Mouse (Mus musculus) brain, embryonic 14.5 days (tissue): ENCODE measurements around the gene Chrnd. TPM values are rescaled to one million over a fixed set of nuclear protein-coding genes. Genes with fewer than 3 reads are reported as not detected.

Source experiments
- DNase-seq: peaks from one replicate; pipeline ENCODE4 v3.0.0-alpha.2; 2011; ENCODE audit warnings: low read depth
- CTCF ChIP-seq: fragments of 200-500 bp; IDR thresholded peaks from 2 replicates; pipeline ENCODE4 v1.5.1; 2012; ENCODE audit warnings: inconsistent platforms, mild to moderate bottlenecking, moderate library complexity, borderline replicate concordance; ENCODE audit not compliant: insufficient read depth, insufficient read length; ENCODE audit errors: extremely low read depth
- POLR2A ChIP-seq: fragments of 200-500 bp; IDR thresholded peaks from 2 replicates; pipeline ENCODE4 v1.6.1; 2012; ENCODE audit warnings: mild to moderate bottlenecking, inconsistent platforms, borderline replicate concordance; ENCODE audit not compliant: poor library complexity, insufficient read depth, insufficient read length, severe bottlenecking; ENCODE audit errors: extremely low read depth
- polyA plus RNA-seq: library from polyadenylated mRNA; depleted of rRNA; stranded (reverse); fragments of >200 nt; gene quantifications from 2 replicates; pipeline ENCODE4 v1.2.3, GENCODE M21; 2012

Gene Chrnd
- polyA plus RNA-seq, 1 experiment, result 0.07 TPM

GRCm38 (mm10) chr1:87186261-87187036 is 4.0 kb upstream of the Chrnd start:
- TF ChIP-seq CTCF (no peak), POLR2A (no peak)

GRCm38 (mm10) chr1:87187037-87187355 is 3.4 kb upstream of the Chrnd start:
- TF ChIP-seq CTCF, result peak; percentile 95
- no peak for TF ChIP-seq POLR2A
- DNase-seq, result peak; percentile 87

More at GRCm38 (mm10) chr1:87186261-87187036, 4.0 kb upstream of the Chrnd start:
- DNase-seq, result peak; percentile 35

GRCm38 (mm10) chr1:87197296-87197695 is 6.9 kb downstream of the Chrnd start:
- TF ChIP-seq CTCF (no peak), POLR2A (no peak)
- DNase-seq, result no peak

- TF ChIP-seq CTCF (no peak), POLR2A (no peak)
- no peak for DNase-seq
Observed at GRCm38 (mm10) chr1:87198119-87199065, 8.0 kb downstream of the Chrnd start.

GRCm38 (mm10) chr1:87200811-87201210 is 10.4 kb downstream of the Chrnd start:
- TF ChIP-seq POLR2A (no peak), CTCF (no peak)
- DNase-seq, result no peak

- DNase-seq, result no peak
- TF ChIP-seq POLR2A, result no peak
- TF ChIP-seq CTCF, result no peak
Observed at GRCm38 (mm10) chr1:87201848-87202247, 11.4 kb downstream of the Chrnd start.

GRCm38 (mm10) chr1:87203779-87204178 is 13.4 kb downstream of the Chrnd start:
- no peak for DNase-seq
- TF ChIP-seq CTCF (no peak), POLR2A (no peak)

- no peak for DNase-seq
- no peak for TF ChIP-seq CTCF
- TF ChIP-seq POLR2A, result no peak
Observed at GRCm38 (mm10) chr1:87204465-87204864, 14.1 kb downstream of the Chrnd start, which contains the start of gene Chrng. Gene Chrng, plus strand, starts transcription at chr1:87204657.

GRCm38 (mm10) chr1:87205038-87205437 is 14.6 kb downstream of the Chrnd start:
- TF ChIP-seq CTCF (no peak), POLR2A (no peak)
- no peak for DNase-seq

- no peak for TF ChIP-seq POLR2A
- no peak for TF ChIP-seq CTCF
Observed at GRCm38 (mm10) chr1:87205502-87205901, 15.1 kb downstream of the Chrnd start.

GRCm38 (mm10) chr1:87206339-87206738 is 15.9 kb downstream of the Chrnd start:
- no peak for DNase-seq
- TF ChIP-seq POLR2A (no peak), CTCF (peak; percentile 23; the same call in 1 of the 2 replicates)

More at GRCm38 (mm10) chr1:87205502-87205901, 15.1 kb downstream of the Chrnd start:
- DNase-seq, result no peak
